Mouse (Mus musculus): ENCODE data around the gene Ssxb2.
"Not testable (repeated sequence)": the region's sequence is repeated elsewhere in the genome, so short reads cannot be mapped to it uniquely, and the experiment has no call there.

The Ssxb2 gene

DNA sequence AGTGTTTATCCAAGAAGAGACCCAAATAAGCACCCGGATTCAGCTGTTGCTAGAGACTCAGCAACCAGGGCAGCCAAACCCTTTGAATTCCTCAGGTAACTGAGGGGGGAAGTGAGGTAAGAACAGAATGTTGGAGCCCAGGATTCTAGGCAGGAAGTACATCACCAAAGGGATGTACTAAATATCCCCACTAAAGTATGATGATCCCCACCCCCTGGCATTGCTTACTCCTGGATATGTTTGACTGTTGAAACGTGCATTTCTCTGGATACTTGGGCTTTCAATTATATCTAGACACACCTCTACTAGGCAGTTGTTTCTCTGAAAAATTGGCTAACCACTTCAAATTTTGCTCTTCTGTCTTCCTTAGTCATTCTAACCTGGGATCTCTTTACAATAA lies at the start of gene Ssxb2:
Gene Ssxb2, minus strand, starts transcription at position 101 of the 400 bp plus-strand sequence.
- DNase-seq (ENCODE audit: low spot score in 2 of 2), result not testable (repeated sequence)

DNA sequence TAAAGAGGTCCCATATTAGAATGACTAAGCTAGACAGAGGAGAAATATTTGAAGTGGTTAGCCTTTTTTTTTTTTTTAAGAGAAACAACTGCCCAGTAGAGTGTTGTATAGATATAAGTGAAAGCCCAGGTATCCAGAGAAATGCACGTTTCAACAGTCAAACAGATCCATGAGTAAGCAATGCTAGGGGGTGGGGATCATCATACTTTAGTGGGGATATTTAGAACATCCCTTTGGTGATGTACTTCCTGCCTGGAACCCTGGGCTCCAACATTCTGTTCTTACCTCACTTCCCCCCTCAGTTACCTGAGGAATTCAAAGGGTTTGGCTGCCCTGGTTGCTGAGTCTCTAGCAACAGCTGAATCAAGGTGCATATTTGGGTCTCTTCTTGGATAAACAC lies 48.5 kb downstream of the Ssxb2 start, which contains the start of gene Ssxb1:
Gene Ssxb1, plus strand, starts transcription at position 301 of the 400 bp plus-strand sequence.
- not testable (repeated sequence) for DNase-seq (ENCODE audit: low spot score in 2 of 2)

Data from right cerebral cortex, adult 2 months (tissue).